Mouse (Mus musculus) liver, adult 2 months (tissue): ENCODE measurements around the gene Sbno2.

Experiments
- CTCF ChIP-seq: fragments of 200-500 bp; IDR thresholded peaks from 2 replicates; pipeline ENCODE4 v1.5.1; 2011; ENCODE audit warnings: low read depth, low read length, control low read depth
- POLR2A ChIP-seq: fragments of 200-500 bp; IDR thresholded peaks from 2 replicates; pipeline ENCODE4 v1.6.1; 2011; ENCODE audit warnings: low read length, control low read depth; ENCODE audit not compliant: insufficient read depth; ENCODE audit errors: extremely low read depth

GRCm38 (mm10) chr10:80024229-80025043, 80.9 kb downstream of the Sbno2 start:
- TF ChIP-seq CTCF = no peak
- no peak for TF ChIP-seq POLR2A
